Mouse (Mus musculus) frontal cortex, adult 2 months (tissue): Measurements from ENCODE around the gene Tmem178b. TPM values are rescaled to one million over a fixed set of nuclear protein-coding genes. Genes with fewer than 3 reads are reported as not detected.

ENCODE experiments used
- DNase-seq, 2 experiments: peaks; one replicate each; pipeline ENCODE4 v3.0.0; 2022; ENCODE audit warnings: low spot score in 1 of 2; ENCODE audit errors: extremely low spot score in 1 of 2
- polyA plus RNA-seq: library from polyadenylated mRNA; depleted of rRNA; stranded (reverse); fragments of >200 nt; gene quantifications from 2 replicates; pipeline ENCODE4 v1.2.3, GENCODE M21; 2012; rRNA removed

Gene Tmem178b
- 66.1 and 72.4 TPM in 2 replicates for polyA plus RNA-seq

DNA sequence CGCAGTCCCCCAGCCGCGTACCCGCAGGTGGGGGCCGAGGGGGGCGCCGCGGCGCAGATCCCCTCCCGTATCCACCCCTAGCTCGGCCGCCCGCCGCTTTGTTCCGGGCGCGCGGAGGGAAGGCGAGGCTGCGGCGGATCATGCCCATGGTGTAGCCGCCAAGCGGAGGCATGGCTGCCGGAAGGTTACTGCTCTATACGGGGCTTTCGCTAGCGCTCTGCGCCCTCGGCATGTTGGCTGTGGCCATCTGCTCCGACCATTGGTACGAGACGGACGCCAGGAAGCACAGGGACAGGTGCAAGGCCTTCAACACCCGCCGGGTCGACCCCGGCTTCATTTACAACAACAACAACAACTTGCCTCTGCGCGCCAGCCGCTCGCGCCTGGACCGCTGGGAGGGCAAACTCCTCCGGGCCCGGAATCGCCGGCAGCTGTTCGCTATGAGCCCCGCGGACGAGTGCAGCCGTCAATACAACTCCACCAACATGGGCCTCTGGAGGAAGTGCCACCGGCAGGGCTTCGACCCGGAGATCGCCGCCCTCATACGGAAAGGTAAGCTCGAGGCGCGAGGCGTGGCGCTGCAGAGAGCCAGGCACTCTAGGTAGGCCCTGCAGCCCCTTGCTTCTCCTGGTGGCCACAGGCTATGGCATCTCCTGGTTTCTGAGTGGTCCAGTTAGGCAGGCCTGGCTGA lies at the start of gene Tmem178b:
Tmem178b (plus strand) TSS at position 371 of the 691 bp plus-strand sequence.
- peak; percentile 7 to 36 for DNase-seq

DNA sequence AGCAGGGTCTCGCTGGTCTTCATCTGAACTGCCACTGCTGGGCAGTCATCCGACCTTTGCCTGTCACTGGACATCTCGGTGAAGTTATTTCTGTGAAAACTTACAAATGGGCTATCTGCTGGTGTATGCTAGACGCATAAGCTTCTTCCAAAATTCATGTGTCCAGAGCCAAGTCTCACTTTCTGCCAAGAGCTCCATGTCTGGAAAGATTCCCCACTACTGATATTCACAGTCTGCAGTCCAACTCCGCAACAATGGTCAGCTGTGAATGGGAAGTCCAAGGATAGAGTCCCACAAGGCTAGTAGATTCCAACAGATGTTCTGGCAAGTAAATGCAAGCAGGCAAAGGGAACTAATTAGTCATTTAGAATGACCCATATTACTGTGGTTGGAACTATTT lies 44.3 kb upstream of the Tmem178b start:
- DNase-seq: no peak

DNA sequence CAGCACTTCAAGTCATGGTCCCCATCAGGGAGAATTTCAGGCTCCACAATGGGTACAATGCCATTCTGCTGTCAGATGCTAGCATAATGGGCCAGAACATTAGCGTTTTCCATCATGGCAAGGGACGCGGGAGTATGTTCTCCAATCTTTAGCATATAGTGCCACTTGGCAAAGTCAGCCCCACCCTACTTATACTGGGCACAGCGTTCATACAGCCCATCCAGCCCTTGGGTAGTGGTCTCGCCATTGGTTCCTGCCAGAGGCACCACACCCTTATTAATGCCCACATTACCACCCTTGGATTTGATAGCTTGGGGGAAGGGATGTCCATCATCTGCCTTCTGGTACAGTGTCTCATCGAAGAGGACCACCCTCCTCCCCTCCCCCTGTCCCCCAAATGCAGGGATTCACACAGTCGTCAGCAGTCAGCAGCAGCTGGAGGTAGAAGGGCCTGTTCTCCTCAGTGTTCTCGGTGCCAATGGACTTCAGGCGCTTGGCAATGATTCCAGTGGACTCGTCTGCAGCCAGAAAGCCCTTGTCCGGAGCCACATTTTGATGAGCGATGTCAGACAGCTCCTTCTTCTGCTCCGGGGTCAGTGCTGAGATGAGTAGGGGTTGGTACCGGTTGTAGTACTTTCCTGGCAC lies 29.3 kb upstream of the Tmem178b start:
- no peak for DNase-seq

DNA sequence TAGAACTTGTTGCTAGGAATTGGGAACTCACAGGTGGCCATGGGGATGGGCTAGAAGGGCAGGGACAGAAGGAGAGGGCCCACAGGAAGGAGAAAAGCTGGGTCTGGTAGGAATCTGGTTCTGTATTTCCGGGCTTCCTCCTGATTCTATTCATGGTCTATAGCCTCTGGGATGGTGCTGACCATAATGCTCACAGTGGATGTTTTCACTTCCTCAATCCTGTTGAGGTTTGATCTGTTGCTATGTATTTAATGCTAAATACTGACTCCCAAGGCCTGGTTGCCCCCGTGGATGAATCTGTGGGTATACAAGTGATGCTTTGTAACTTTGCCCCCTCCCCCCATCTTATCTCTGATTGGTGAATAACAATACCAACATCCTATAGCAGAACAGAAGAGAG lies 25.5 kb upstream of the Tmem178b start:
- no peak for DNase-seq

DNA sequence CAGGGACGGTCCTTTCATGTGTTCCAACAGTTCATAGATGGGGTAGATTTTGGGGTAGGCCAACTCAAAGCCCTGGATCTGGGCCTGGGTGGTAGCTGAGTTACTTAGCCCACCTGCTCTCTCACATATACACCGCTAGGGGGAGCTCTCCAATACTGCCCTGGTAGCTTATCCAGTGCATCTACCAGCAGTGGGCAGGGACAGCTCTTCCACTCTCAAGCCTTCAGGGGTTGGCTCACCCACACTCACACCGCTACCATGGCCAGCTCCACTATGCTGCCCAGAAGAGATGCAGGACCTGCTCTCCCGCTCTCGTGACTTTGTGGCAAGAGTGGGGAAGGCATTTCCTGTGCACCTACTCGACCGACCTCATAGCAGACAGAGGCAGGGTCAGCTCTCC lies 24.3 kb upstream of the Tmem178b start:
- DNase-seq: peak in 1 of 2 experiments; percentile 20

DNA sequence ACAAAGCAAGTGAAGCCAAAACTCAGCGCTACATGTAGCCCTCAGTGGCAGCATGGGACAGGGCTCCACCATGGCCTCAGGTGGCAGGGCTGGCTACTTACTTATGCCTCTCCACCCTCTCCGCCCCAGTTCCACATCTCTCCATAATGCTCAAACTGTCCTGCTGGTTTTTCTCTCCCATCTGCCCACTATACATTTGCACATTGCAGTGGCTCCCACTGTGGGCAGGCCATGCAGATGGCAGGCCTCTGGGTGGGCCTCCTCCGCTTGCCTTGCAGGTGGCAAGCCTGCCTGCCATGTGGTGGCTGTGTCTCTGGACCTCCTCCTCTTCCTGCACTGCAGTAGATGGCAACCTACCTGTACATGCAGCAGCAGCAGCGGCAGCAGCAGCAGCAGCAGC lies 23.4 kb upstream of the Tmem178b start:
- no peak for DNase-seq

DNA sequence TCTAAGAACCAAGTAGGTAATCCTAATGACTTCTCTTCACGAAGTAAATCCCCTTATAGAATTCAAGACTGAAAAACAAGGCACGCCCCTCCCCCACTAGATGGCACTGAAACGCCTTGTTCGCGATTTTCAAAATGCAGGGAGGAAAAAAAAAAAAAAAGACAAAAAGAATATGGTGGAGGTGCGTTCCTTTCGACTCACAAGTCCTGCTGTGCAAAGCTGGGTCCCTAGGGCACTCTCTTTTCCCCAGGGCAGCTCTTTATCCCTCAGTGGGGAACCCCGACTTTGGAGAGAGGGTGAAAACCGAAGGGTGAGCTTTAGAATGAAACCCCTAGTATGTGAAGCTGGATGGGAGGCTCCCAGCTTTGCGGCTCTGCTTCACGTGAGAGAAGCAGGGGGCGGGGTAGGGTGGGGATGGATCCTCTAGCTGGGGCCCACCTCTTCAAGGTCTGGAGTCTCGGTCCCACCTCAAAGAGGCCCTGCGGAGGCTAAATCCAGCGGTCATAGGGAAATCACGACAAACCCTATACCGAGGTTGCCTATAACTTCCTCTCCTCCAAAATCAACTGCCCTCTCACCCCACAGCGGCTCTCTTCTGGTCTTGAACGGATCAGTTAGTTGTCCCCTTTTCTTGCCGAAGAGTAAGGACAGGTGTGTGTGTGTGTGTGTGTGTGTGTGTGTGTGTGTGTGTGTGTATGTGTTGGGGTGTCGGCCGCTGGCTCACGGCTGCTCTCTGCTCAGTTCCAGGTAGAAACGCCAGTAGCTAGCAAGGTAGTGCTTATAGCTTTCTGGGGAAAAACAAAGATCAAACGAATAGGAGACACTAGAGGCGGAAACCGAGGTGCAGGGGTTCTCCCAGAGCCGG lies 2.6 kb upstream of the Tmem178b start:
- peak; percentile 36 to 86 for DNase-seq

DNA sequence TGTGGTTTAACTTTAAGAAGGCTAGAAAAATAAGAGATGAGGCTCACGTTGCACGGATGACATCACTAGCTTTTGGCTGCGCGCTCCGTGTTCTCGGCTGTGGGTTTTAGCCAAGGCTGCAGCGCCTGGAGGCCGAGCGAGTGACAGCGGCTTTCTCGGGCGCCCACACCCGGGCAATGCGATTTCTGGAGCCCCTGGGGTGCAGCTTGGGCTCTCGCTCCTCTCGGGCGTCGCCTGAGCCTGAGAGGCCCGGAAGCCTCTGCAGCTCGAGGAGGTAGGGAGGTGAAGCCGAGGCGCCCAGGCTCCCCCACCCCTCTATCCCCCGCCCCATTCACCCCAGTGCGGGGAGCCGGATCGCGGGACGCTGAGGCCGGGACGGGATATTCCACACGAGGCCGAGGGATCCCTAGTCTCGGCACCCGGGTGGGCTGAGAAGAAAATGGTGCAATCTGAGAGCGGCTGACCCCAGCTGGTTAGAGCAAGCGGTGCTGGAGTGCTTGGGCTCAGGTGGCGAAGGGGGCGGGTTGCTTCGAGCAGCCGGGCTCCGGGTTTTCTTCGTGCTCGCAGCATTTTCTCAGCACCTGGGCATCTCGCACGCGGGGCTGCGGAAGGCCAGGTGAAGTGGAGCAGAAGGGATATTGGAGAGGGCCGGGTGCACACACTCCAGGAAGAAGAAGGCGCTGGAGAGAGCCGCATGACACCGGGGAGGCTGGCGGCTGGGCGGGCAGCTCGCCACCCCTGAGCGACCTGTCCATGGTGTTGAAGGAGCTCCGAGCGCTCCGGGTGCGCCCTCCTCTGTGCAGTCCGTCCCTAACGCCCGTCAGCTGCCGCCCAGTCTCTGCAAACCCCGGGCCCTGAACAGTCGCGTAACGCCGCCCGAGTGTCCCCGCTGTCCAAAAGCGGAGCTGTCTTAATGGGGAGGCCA lies 1.4 kb upstream of the Tmem178b start:
- peak; percentile 89 to 93 for DNase-seq

DNA sequence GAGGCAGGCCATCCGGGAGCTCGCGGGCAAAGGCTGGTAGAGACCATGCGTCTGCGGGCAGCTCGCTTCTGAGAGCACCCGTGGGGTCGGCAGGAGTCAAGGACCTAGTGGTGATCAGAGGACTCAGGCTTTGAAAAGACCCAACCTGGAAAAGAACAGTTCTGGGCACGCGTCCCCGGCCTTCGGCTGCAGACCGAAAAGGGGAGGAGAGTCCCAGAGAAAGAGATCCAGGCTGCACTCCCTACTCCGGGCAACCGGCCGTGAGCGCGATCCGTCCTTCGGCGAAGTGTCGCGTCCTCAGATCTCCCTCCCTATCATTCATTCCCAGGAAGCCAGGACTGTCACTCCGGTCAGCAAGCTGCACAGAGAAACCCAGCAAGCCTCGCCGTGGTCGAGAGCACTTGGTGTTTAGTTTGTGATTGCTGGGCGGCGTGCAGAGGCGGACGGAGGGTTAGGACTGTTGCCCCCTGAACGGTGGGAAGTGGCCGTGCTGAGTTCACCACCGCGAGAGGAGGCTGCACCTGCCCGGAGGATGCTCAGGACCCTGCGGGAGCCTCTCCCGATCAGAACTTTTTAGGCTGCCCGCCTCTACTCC lies 668 bp upstream of the Tmem178b start:
- DNase-seq: peak; percentile 4 to 32

DNA sequence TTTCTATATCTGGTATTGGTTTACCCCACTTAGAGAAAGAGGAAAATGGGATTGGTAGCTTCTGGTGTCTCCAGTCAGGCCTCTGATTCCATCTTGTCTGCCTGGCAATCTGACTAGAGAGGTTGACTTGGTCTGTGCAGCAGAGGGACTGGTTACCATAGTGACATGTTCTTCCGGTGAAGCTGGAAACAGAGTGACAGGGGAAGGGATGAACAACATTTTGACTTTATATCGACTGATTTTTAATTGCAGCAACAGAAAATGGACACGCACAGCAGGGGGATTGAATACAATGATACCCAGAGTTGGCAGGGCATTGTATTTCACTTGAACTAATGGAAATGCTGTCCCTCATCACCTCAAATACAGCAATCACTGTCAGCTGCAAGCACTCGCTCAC lies 2.1 kb downstream of the Tmem178b start:
- DNase-seq: peak in 1 of 2 experiments; percentile 46

DNA sequence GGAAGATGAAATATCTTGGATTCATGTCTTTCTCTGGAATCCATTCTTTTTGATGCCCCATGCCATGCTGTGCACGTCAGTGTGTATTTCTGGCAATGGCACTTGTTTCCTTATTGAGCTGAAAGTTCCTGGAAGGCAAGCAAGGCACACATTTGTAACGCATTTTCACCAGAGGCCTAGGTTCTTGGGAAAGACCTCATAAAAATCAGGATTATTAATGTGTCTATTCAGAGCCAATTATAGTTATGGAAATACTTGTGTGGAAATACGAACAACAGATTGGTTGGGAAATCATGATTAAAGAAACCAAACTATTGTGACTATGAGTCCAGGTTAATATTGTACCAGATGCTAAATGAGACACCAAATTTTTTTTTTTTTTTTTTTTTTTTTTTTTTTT lies 3.4 kb downstream of the Tmem178b start:
- no peak for DNase-seq

DNA sequence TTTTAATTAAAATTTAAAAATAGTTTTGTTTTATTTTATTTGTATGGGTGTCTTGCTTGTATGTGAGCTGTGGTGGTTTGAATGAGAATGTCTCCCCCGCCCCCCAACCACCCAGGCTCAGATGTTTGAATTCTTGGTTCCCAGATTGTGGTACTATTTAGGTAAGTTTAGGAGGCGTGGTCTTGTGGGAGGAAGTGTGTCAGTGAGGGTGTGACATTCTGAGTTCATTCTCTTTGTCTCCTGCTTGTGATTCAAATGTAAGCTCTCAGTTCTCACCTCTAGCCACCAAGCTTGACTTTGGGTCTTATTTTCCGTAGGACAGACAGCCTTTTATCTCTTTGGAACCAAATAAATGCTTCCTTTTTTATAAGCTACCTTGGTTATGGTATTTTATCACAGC lies 17.7 kb downstream of the Tmem178b start:
- DNase-seq: no peak

DNA sequence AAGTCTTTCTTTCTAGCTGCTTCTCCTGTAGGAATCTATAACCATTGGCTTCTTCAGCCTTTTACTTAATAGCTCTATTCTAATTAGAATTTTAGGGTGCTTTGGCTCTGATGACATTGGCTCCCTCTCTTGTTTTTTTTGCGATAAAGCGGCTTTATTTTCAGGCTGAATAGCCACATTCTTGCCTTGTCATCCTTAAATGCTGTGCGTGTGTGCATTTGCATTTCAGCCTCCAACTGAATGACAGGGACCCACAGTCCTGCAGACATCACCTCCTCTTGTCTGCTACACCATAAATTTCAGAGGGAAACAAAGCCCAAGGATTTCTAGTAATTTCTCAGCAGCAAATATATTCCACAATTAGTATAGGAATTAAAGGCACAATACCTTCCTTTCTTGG lies 23.4 kb downstream of the Tmem178b start:
- DNase-seq: no peak

DNA sequence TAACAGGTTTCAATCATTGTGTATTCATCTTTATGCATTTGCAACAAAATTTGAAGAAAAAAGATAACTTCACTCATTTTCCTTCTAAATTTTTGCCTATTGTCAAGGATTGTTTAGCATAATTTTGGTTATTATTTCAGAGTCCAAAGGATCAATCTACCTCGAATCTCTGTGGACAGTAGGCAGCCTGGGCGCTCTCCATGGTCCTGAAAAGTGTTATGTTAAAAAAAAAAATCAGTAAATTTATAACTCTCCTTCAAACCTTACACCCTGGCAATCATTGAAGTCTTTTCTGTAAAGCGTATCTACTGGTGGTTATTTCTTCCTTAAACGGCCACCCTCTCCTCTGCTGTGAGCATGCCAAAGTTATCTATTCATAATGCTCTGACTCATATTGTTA lies 26.2 kb downstream of the Tmem178b start:
- no peak for DNase-seq

DNA sequence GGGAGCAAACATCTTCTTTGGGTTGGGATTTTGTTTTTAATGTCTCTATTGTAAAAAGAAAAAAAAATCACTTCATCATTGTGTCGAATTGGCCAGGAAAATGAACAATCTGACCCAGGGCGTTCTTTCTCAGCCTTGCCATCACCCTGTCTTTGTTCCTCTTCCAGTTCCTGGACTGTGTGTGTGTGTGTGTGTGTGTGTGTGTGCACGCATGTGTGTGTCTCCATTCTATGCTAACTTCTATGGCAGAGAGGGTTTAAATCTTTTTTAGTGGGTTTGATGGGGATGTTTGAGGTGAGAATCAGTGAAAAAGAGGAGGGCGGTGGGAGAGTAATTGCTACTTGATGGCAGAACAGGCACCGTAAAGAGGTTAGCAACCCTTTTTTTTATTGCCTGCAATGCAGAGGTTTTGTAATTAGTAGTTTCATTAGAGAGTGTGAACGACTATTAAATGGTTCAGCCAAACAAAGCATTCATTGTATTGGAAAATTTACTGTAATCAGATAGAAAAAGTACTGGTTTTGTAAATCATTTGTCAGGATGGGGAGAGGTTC lies 30.2 kb downstream of the Tmem178b start:
- no peak for DNase-seq

DNA sequence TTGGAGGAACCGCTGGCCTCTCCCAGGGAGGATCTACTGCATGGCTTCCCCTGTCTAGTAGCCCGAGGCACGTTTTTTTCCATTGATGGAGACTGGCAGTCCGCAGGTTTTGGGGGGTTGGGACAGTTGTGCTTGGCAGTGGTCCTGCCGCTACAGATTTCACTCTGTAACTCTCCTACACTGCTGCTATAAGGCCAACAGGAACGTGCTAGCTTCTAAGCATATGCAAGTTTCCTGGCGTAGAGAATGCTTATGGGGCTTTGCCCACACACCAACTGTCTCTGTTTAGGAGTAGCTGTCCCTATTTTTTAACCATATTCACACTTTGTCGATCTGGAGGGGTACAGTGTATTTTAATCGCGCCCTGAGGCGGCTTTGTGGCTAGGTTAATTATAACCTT lies 30.8 kb downstream of the Tmem178b start:
- peak; percentile 89 to 90 for DNase-seq

DNA sequence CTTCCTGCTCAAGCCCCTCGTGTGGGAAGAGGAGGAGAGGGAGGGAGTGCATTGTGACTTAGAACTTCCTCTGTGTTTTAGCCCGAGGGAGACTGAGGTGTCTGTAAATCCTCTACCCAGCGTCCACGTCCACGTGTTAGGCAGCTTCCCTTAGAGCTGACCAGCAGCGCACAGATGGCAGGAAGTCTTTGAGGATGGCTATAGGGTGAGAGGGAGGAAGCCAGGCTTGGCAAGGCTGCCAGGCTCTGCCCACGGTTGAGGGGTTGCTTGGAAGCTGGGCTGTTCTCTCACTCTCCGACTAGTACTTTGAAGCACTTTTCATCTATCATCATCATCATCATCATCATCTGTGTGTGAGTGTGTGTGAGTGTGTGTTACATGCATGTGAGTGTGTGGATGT lies 41.9 kb downstream of the Tmem178b start:
- DNase-seq: peak in 1 of 2 experiments; percentile 45

DNA sequence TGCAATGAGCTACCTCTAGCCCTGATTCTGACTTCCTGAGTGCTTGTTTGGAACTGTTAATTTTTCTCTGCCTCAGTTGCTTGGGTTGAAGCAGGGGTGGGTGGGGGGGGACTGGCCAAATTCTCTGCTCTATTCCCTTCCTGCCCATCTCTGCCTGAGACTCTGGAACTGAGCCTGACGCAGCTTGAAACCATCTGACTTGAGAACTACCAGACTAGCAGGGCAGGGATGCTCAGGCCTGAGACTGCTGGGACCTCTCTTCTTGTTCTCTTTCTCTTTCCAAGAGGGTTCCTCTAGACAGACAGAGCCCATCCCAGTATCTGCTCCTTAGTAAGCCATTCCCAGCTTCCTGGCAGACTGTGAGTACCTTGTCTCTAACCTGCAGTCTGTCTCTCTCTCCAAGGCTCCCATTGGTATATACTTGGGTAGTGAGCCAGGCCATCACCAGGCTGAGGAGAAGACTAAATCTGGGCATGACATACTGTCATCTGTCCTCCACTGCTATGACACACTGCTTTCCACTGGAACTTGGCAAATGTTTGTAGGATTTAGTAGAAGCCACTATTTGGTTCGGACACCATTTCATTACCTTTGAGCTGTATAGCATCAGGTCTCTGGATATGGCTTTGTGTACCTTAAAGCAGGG lies 42.7 kb downstream of the Tmem178b start:
- DNase-seq: no peak

DNA sequence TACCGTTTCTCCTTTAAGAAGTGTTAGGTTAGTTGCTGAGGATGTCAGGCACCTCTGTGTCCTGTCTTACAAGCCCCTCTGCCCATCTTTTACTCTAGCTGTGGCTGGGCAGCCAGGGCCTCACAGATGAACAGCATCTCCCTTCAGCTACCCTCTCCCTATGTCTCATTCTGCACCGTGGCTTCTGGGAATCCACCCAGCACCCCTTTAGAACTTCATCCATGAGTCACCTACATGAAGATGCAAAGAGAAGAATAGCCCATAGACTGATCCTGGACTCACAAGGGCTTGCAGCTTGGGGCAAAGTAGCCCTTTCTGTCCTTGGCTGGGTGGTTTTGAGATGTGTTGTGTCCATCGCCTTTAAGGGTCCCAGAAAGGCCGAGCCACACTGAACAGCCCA lies 43.4 kb downstream of the Tmem178b start:
- no peak for DNase-seq
